In genomic region chr3:126723021-126723449, GRCm38 (mm10) we compare ENCODE assay signal across 10 mouse cellular contexts.
DNase-seq lines count a peak whose midpoint lies in the region; ATAC-seq and TF ChIP-seq lines count a peak whose summit lies in the region.
"Had no signal": no experiment of that assay in that cellular context is flagged by ENCODE, and none has a peak within 500 bp of the region (broad histone marks: within the 10 kb centered on the region; RNA-seq: fewer than 3 reads in every experiment).

No protein-coding gene starts in this region.

- H3K27ac ChIP-seq in heart, postnatal 0 days (ENCODE audit: low read depth), result peak overlapping the region; percentile 83

- no peak for TF ChIP-seq CTCF in heart, postnatal 0 days (IDR thresholded peaks at IDR 0.05; ENCODE audit: low read depth)

- intact Hi-C loops in left cerebral cortex, postnatal 25 days (cut with DNase I), result no loop called here

- no peak overlapping the region for H3K4me2 ChIP-seq in heart, postnatal 0 days (ENCODE audit: low read depth, low read length)
- H3K4me2 ChIP-seq: lung, embryonic 14.5 days had no signal

- no peaks in the 10 kb centered on the region for H3K27me3 ChIP-seq in heart, postnatal 0 days (ENCODE audit: control insufficient read depth, insufficient read depth, low read length)

- ATAC-seq in heart, postnatal 0 days (ENCODE audit: insufficient read depth, low read depth), result no peak

- peak; percentile 19 to 60 for DNase-seq in frontal cortex, adult 2 months (ENCODE audit: extremely low spot score in 1 of 2, low spot score in 1 of 2)
- no peak for DNase-seq in frontal cortex, postnatal 25 days (ENCODE audit: low spot score in 2 of 2)
- peak; percentile 78 for DNase-seq in brain, embryonic 18.5 days (ENCODE audit: low read depth, low spot score)
- no peak for DNase-seq in heart, postnatal 0 days (ENCODE audit: low spot score)
- peak; percentile 29 to 73 for DNase-seq in left cerebral cortex, postnatal 25 days (ENCODE audit: low spot score in 2 of 2)
- DNase-seq in spleen, adult 12 weeks (ENCODE audit: low spot score), result no peak
- DNase-seq in adrenal gland, adult 8-10 months, result no peak
- DNase-seq in gastrocnemius, postnatal 10 days, result no peak
- DNase-seq: lung, embryonic 14.5 days; thymus, postnatal 25 days had no signal

- no peak for TF ChIP-seq EP300 in heart, postnatal 0 days (IDR thresholded peaks at IDR 0.05; ENCODE audit: low read depth)

- H3K9me3 ChIP-seq in heart, postnatal 0 days (replicated peaks; ENCODE audit: control insufficient read depth, low read length), result no peaks in the 10 kb centered on the region

- H3K4me1 ChIP-seq in heart, postnatal 0 days (ENCODE audit: control insufficient read depth, insufficient read depth), result peaks cover 2% of the 10 kb centered on the region; the same call in 1 of the 2 replicates

- WGBS in heart, postnatal 0 days, result 49% methylated on average over 5 of the region's 5 CpGs

- no peak overlapping the region for H3K9ac ChIP-seq in heart, postnatal 0 days (replicated peaks; ENCODE audit: low read depth, low read length)
- H3K9ac ChIP-seq: lung, embryonic 14.5 days had no signal

- no peak overlapping the region for H3K4me3 ChIP-seq in heart, postnatal 0 days (ENCODE audit: low read depth, low read length)

- no peaks in the 10 kb centered on the region for H3K36me3 ChIP-seq in heart, postnatal 0 days (replicated peaks; ENCODE audit: control insufficient read depth, insufficient read depth, low read length)

Comparison
In these comparisons a context has a peak if more than half of its experiments do, and no peak if none do; other contexts are left out.
1. DNase-seq: peak in frontal cortex, adult 2 months (2 of 2), brain, embryonic 18.5 days (single experiment) and left cerebral cortex, postnatal 25 days (2 of 2); none in frontal cortex, postnatal 25 days (0 of 2), heart, postnatal 0 days (single experiment), spleen, adult 12 weeks (single experiment), adrenal gland, adult 8-10 months (single experiment) and gastrocnemius, postnatal 10 days (single experiment).